Mouse (Mus musculus) liver, adult 2 months (tissue): Measurements from ENCODE around the gene 9630041A04Rik.

Experiments used
- CTCF ChIP-seq: fragments of 200-500 bp; IDR thresholded peaks from 2 replicates; pipeline ENCODE4 v1.5.1; 2011; ENCODE audit warnings: low read depth, low read length, control low read depth
- POLR2A ChIP-seq: fragments of 200-500 bp; IDR thresholded peaks from 2 replicates; pipeline ENCODE4 v1.6.1; 2011; ENCODE audit warnings: low read length, control low read depth; ENCODE audit not compliant: insufficient read depth; ENCODE audit errors: extremely low read depth

- TF ChIP-seq POLR2A (no peak), CTCF (no peak)
Observed at GRCm38 (mm10) chr9:101911176-101911866, 49.7 kb downstream of the 9630041A04Rik start.
